Mouse (Mus musculus): ENCODE results near the gene Gm3880. TPM values are rescaled to one million over a fixed set of nuclear protein-coding genes. Genes with fewer than 3 reads are reported as not detected.

The Gm3880 gene
- polyA plus RNA-seq, 1 experiment from 2014 or later: not detected

Other genes with a start within 250 kb of the Gm3880 start
- gene Hdac8, start 181.6 kb downstream of the Gm3880 start, polyA plus RNA-seq (2015; fragmentation: Nextera tagmentation; extraction: Ambion mirVana): 19.3 and 21.1 TPM in 2 replicates
- 14.6 and 16.2 TPM in 2 replicates for gene Phka1, start 42.7 kb downstream of the Gm3880 start, polyA plus RNA-seq (2015; fragmentation: Nextera tagmentation; extraction: Ambion mirVana)
- gene Gm9112, start 20.7 kb upstream of the Gm3880 start, polyA plus RNA-seq (2015; fragmentation: Nextera tagmentation; extraction: Ambion mirVana): not detected in 2 replicates
- gene Dmrtc1b, start 20.9 kb upstream of the Gm3880 start, polyA plus RNA-seq (2015; fragmentation: Nextera tagmentation; extraction: Ambion mirVana): not detected in 2 replicates
- not detected in 2 replicates for gene Dmrtc1c1, start 116.0 kb upstream of the Gm3880 start, polyA plus RNA-seq (2015; fragmentation: Nextera tagmentation; extraction: Ambion mirVana)
- not detected in 2 replicates for gene Dmrtc1c2, start 167.6 kb upstream of the Gm3880 start, polyA plus RNA-seq (2015; fragmentation: Nextera tagmentation; extraction: Ambion mirVana)
- not detected in 2 replicates for gene 1700031F05Rik, start 181.0 kb upstream of the Gm3880 start, polyA plus RNA-seq (2015; fragmentation: Nextera tagmentation; extraction: Ambion mirVana)
- gene Dmrtc1a, start 221.7 kb upstream of the Gm3880 start, polyA plus RNA-seq (2015; fragmentation: Nextera tagmentation; extraction: Ambion mirVana): 0.87 and 1.3 TPM in 2 replicates
- not detected in 2 replicates for gene 1700011M02Rik, start 221.9 kb upstream of the Gm3880 start, polyA plus RNA-seq (2015; fragmentation: Nextera tagmentation; extraction: Ambion mirVana)
- gene 1700018G05Rik, start 241.4 kb upstream of the Gm3880 start, polyA plus RNA-seq (2015; fragmentation: Nextera tagmentation; extraction: Ambion mirVana): not detected in 2 replicates